Mouse (Mus musculus) liver, embryonic 16.5 days (tissue): Measurements from ENCODE around the gene Map3k6. TPM values are rescaled to one million over a fixed set of nuclear protein-coding genes. Genes with fewer than 3 reads are reported as not detected.
A peak's percentile ranks its signal among the peaks of the same experiment; 100 is the strongest.

ENCODE experiments used
- ATAC-seq: fragments of 200-750 bp; cut with Nextera tagmentation; 2 replicates; pipeline ENCODE4 v1.8.0; 2017; ENCODE audit warnings: low read depth, mild to moderate bottlenecking, moderate number of reproducible peaks, moderate library complexity
- H3K27ac ChIP-seq: fragments of 300-500 bp; sonication (generic); 2 replicates; pipeline ENCODE4 v1.5.1; 2014; ENCODE audit warnings: mild to moderate bottlenecking, low read length
- H3K27me3 ChIP-seq: fragments of 300-500 bp; sonication (generic); 2 replicates; pipeline ENCODE4 v1.6.1; 2014; ENCODE audit warnings: low read depth, low read length, mixed read lengths; ENCODE audit not compliant: control insufficient read depth, insufficient read depth
- H3K36me3 ChIP-seq: fragments of 300-500 bp; sonication (generic); 2 replicates; pipeline ENCODE4 v1.6.1; 2014; ENCODE audit warnings: mild to moderate bottlenecking; ENCODE audit not compliant: control insufficient read depth, insufficient read depth
- H3K4me1 ChIP-seq: fragments of 300-500 bp; sonication (generic); 2 replicates; pipeline ENCODE4 v1.6.1; 2014; ENCODE audit warnings: low read depth, low read length, mixed read lengths; ENCODE audit not compliant: control insufficient read depth
- H3K4me2 ChIP-seq: fragments of 300-500 bp; sonication (generic); 2 replicates; pipeline ENCODE4 v1.6.1; 2014; ENCODE audit warnings: low read depth, low read length, mixed read lengths
- H3K4me3 ChIP-seq: fragments of 300-500 bp; sonication (generic); 2 replicates; pipeline ENCODE4 v1.5.1; 2014; ENCODE audit warnings: low read depth, mild to moderate bottlenecking, low read length
- H3K9ac ChIP-seq: fragments of 300-500 bp; sonication (generic); 2 replicates; pipeline ENCODE4 v1.6.1; 2014; ENCODE audit warnings: low read depth, low read length
- H3K9me3 ChIP-seq: fragments of 300-500 bp; sonication (generic); replicated peaks from 2 replicates; pipeline ENCODE4 v1.6.1; 2016; ENCODE audit warnings: low read length; ENCODE audit not compliant: control insufficient read depth
- WGBS: fragments of 180-500 bp; shearing (Covaris S2); extraction: QIAGEN DNeasy Blood & Tissue Kit; methylation state at CpG from one replicate; pipeline ENCODE4 v1.1.7; 2014; ENCODE audit not compliant: insufficient replicate concordance; 5-methylcytosine and 5-hydroxymethylcytosine counted together
- polyA plus RNA-seq: library from polyadenylated mRNA; unstranded; fragments of >200 nt; fragmentation: Nextera tagmentation; extraction: Ambion mirVana; gene quantifications from 2 replicates; pipeline ENCODE4 v1.2.1, GENCODE M21; 2015

Map3k6 gene
- polyA plus RNA-seq, 1 experiment from 2014 or later = 3.0 TPM

DNA sequence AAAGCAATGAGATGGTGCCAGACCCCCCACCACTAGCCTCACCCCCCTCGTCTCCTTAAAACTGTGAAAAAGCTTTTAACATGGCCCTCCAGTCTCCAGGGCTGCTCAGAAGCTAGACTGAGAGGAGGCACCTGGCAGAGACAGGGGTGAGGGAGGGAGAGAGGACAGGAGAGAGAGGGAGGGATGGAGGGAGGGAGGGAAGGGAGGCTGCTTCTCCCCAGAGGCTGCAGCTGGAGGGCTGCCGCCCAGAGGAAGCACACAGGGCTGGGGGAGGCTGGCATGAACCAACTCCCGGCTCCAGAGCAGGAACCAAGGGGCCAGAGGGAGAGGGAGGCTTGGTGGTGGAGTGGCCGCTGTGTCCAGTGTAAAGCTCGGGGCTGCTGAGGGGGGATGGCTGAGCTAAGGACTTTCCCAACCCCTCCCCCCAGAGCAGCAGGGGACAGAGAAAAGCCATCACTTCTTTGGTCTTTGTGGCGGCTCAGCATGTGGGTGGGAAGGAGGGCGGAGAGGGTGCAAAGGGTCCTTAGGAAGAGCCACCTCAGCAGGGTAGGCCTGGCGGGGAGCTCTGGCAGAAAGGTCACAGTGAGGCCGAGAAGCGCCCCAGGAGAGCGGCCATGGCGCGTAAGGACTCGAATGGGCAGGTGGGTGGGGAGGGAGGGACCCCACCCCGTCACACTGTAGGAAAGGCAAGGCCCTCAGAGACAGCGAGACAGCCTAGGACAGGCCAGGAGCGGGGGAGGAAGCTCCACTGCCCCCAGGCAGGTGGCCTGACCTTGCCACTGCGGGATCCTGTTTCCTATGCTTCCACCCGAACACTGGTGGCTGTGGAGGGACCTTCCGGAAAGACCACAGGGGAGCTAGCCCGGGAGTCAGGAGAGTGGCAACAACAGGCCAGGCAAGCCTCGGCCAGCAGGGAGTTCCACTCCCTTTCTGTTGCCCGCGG lies 52.6 kb downstream of the Map3k6 start:
- no peak for ATAC-seq
- peaks cover 4% of the 10 kb centered on the region for H3K4me1 ChIP-seq
- peaks cover 4% of the 10 kb centered on the region; the same call in 1 of the 2 replicates for H3K36me3 ChIP-seq
- no peak overlapping the region for H3K4me3 ChIP-seq
- no peak overlapping the region for H3K4me2 ChIP-seq
- WGBS = 60% methylated on average over 24 of the region's 24 CpGs
- H3K9me3 ChIP-seq = no peaks in the 10 kb centered on the region
- H3K9ac ChIP-seq = no peak overlapping the region
- H3K27ac ChIP-seq = no peak overlapping the region
- H3K27me3 ChIP-seq = no peaks in the 10 kb centered on the region

GRCm38 (mm10) chr4:133294084-133294483 lies 53.5 kb downstream of the Map3k6 start:
- 90% methylated on average over 11 of the region's 11 CpGs for WGBS
- ATAC-seq = no peak
- H3K27ac ChIP-seq = no peak overlapping the region
- H3K4me2 ChIP-seq = no peak overlapping the region
- no peaks in the 10 kb centered on the region for H3K9me3 ChIP-seq
- peaks cover 4% of the 10 kb centered on the region for H3K4me1 ChIP-seq
- no peak overlapping the region for H3K9ac ChIP-seq
- H3K27me3 ChIP-seq = no peaks in the 10 kb centered on the region
- peaks cover 4% of the 10 kb centered on the region; the same call in 1 of the 2 replicates for H3K36me3 ChIP-seq
- no peak overlapping the region for H3K4me3 ChIP-seq

DNA sequence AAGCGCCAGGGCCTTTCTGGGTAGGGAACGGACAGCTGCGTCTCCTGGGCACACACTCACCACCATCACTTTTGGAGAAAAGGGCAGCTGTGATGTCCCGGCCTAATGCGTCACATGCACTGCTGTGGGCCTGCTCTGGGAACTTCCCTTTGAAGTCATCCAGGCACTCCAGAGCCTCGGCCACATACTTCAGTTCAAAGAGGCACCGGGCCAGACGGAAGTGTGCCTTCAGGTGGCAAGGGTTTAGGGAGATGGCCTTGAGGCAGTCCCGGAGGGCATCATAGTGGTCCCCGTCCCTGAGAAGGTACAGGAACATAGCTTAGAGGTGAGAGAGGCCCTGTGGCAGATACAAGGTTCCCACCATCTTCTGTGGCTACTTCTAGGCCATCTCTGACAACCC lies 56.7 kb downstream of the Map3k6 start:
- WGBS = 68% methylated on average over 10 of the region's 10 CpGs
- H3K9me3 ChIP-seq = no peaks in the 10 kb centered on the region
- no peaks in the 10 kb centered on the region for H3K27me3 ChIP-seq
- H3K9ac ChIP-seq = no peak overlapping the region
- H3K27ac ChIP-seq = no peak overlapping the region
- ATAC-seq = no peak
- H3K4me2 ChIP-seq = no peak overlapping the region
- H3K36me3 ChIP-seq = peaks cover 19% of the 10 kb centered on the region
- no peaks in the 10 kb centered on the region for H3K4me1 ChIP-seq
- H3K4me3 ChIP-seq = no peak overlapping the region

GRCm38 (mm10) chr4:133297801-133298238 lies 57.2 kb downstream of the Map3k6 start:
- peak; percentile 66 for ATAC-seq
- Histone ChIP-seq H3K9ac (no peak overlapping the region), H3K4me2 (no peak overlapping the region), H3K4me3 (no peak overlapping the region), H3K27me3 (no peaks in the 10 kb centered on the region), H3K36me3 (peaks cover 19% of the 10 kb centered on the region), H3K27ac (no peak overlapping the region), H3K9me3 (no peaks in the 10 kb centered on the region), H3K4me1 (no peaks in the 10 kb centered on the region)
- 3% methylated on average over 5 of the region's 5 CpGs for WGBS

GRCm38 (mm10) chr4:133298516-133299365 lies 58.1 kb downstream of the Map3k6 start:
- ATAC-seq = no peak
- no peaks in the 10 kb centered on the region for H3K9me3 ChIP-seq
- H3K4me3 ChIP-seq = no peak overlapping the region
- no peak overlapping the region for H3K9ac ChIP-seq
- no peaks in the 10 kb centered on the region for H3K27me3 ChIP-seq
- H3K36me3 ChIP-seq = peaks cover 19% of the 10 kb centered on the region
- no peak overlapping the region for H3K4me2 ChIP-seq
- no peak overlapping the region for H3K27ac ChIP-seq
- 57% methylated on average over 12 of the region's 12 CpGs for WGBS
- no peaks in the 10 kb centered on the region for H3K4me1 ChIP-seq

DNA sequence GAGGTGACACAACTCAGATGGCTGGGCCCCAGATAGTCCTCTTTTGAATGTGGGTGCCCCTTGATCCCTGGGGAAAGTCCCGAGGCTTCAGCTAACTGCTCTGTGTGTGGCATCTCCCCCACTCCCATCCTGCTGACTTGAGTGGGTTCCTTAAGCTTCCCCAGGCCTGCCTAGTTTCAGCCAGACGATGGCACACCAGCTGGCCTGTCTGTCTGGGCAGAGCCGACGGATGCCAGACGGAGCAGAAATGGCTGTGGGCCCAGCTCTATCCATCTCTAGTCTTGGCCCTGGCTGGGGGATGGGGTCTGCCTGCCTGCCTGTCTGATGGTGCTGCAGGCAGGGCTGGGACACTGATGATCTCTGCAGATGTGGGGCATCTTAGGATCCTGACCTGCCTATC lies 59.1 kb downstream of the Map3k6 start:
- Histone ChIP-seq H3K27me3 (no peaks in the 10 kb centered on the region), H3K4me1 (no peaks in the 10 kb centered on the region), H3K27ac (no peak overlapping the region), H3K4me2 (no peak overlapping the region), H3K4me3 (no peak overlapping the region), H3K9me3 (no peaks in the 10 kb centered on the region), H3K36me3 (peaks cover 19% of the 10 kb centered on the region), H3K9ac (no peak overlapping the region)
- ATAC-seq = no peak
- WGBS = 70% methylated on average over 5 of the region's 5 CpGs

DNA sequence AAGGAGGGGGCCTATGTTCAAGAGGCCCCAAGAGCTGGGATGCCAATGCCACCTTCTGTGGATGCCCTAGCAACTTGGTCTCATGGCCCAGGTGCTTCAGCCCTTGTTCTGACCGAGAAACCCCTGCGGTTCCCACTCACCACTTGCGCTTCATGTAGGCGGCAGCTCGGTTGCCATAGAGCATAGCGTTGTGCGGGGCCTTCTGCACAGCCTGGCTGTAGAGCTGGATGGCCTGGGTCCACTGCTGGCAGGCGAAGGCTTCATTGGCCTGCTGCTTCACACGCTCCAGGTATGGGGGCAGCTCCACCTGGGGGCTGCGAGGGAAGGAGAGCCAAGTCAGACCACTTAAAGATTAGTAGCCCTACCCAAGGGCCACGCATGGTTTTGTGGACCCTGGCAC lies 59.8 kb downstream of the Map3k6 start:
- H3K36me3 ChIP-seq = peaks cover 19% of the 10 kb centered on the region
- no peak overlapping the region for H3K4me2 ChIP-seq
- no peak overlapping the region for H3K27ac ChIP-seq
- no peak for ATAC-seq
- no peaks in the 10 kb centered on the region for H3K4me1 ChIP-seq
- H3K4me3 ChIP-seq = no peak overlapping the region
- no peaks in the 10 kb centered on the region for H3K9me3 ChIP-seq
- 90% methylated on average over 11 of the region's 11 CpGs for WGBS
- H3K27me3 ChIP-seq = no peaks in the 10 kb centered on the region
- no peak overlapping the region for H3K9ac ChIP-seq

DNA sequence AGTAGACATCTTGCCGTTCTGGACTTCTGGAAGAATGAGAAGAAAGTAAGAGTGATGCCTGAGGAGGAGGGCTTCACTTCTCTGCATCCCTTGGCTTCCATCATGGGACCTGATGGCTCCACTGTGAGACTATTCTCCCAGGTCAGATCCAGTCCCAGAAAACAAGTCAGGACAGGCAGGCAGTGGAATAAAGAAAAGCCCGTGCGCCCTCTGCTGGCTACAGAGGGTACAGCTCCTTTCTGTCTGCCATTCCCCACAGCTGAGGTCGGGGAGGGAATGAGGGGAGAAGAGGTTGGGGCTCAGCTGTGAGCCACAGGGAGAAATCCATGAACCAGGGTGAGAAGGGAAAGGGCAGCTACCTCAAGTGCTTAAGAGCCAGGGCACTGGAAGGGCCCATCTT lies 61.2 kb downstream of the Map3k6 start:
- no peak overlapping the region for H3K4me3 ChIP-seq
- WGBS = 21% methylated on average over 4 of the region's 4 CpGs
- no peak for ATAC-seq
- H3K9ac ChIP-seq = no peak overlapping the region
- H3K4me1 ChIP-seq = no peaks in the 10 kb centered on the region
- H3K9me3 ChIP-seq = no peaks in the 10 kb centered on the region
- no peak overlapping the region for H3K27ac ChIP-seq
- no peaks in the 10 kb centered on the region for H3K27me3 ChIP-seq
- H3K36me3 ChIP-seq = peaks cover 15% of the 10 kb centered on the region
- H3K4me2 ChIP-seq = no peak overlapping the region
